Mouse (Mus musculus) E14TG2a.4 (cell line): ENCODE results near the gene Crybg3.

ENCODE experiments used
- CTCF ChIP-seq: conservative IDR thresholded peaks from 2 replicates; pipeline ENCODE4 v1.5.1; 2014; ENCODE audit warnings: low read length
- POU5F1 ChIP-seq: IDR thresholded peaks from 2 replicates; pipeline ENCODE4 v1.6.1; 2014; ENCODE audit warnings: low read length, borderline replicate concordance

DNA sequence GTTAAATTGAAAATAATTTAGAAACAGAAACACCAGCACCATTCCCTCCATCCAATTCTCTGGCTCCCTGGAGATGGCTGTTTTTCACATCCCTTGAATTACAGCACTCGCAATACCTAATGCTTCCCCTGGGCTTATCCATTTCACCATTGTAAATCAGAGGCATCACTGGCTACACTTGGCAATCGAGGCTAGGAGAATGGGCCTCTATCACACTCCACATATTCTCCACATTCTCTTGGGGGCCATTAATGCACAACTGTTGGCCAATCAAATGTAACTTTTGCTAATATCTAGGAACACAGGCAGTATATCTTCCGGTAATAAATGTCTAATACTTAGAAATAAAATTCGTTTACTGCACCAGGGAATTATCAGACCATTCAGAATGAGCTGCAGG, 137.2 kb downstream of the Crybg3 start:
- TF ChIP-seq CTCF (no peak), POU5F1 (no peak)
